ENCODE assay signal across 8 mouse cellular contexts in the genomic region with DNA sequence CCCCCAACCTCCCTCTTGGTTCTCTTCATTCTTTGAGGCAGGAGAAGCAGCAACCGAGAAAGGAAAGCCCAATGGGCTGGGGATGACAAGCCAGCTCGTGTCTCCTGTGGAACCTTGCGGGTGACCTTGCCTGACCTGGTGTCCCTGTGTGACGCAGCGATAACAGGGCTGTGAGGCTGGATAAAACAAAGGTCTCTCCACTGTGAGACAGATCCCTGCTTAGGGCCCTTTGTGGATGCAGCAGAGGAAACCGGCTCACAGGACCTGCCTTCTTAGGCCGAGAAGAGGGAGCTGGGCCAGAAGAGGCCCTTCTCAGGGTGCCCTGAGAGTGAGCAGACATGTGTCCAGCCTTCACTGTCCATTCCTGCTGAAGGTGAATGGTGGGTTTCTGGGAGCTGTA. TPM values are rescaled to one million over a fixed set of nuclear protein-coding genes. Genes with fewer than 3 reads are reported as not detected.
DNase-seq lines count a peak whose midpoint lies in the region; ATAC-seq and TF ChIP-seq lines count a peak whose summit lies in the region.

No protein-coding gene starts in this region.

- TF ChIP-seq CTCF in stomach, postnatal 0 days (IDR thresholded peaks at IDR 0.05; ENCODE audit: low read depth), result no peak

- H3K4me1 ChIP-seq in hindbrain, embryonic 11.5 days (replicated peaks; ENCODE audit: control insufficient read depth, insufficient read depth, low read length), result peaks cover 9% of the 10 kb centered on the region; the same call in 1 of the 2 replicates
- H3K4me1 ChIP-seq in hindbrain, embryonic 16.5 days (ENCODE audit: control insufficient read depth, insufficient read depth, low read depth, low read length), result peaks cover 16% of the 10 kb centered on the region
- H3K4me1 ChIP-seq in stomach, embryonic 16.5 days (ENCODE audit: control insufficient read depth, insufficient read depth, low read length), result peaks cover 14% of the 10 kb centered on the region
- H3K4me1 ChIP-seq in stomach, postnatal 0 days (replicated peaks; ENCODE audit: control insufficient read depth, insufficient read depth), result no peaks in the 10 kb centered on the region
- peaks cover 76% of the 10 kb centered on the region for H3K4me1 ChIP-seq in heart, embryonic 13.5 days

- 0 out of 2 replicates have a peak overlapping the region, but pooled peaks have one; percentile 42 for H3K27ac ChIP-seq in hindbrain, embryonic 11.5 days (ENCODE audit: low read depth, low read length)
- H3K27ac ChIP-seq in hindbrain, embryonic 16.5 days (ENCODE audit: low read depth, low read length), result no peak overlapping the region
- H3K27ac ChIP-seq in stomach, embryonic 16.5 days (ENCODE audit: low read length), result no peak overlapping the region
- H3K27ac ChIP-seq in stomach, postnatal 0 days (replicated peaks), result no peak overlapping the region
- peak overlapping the region; percentile 97 for H3K27ac ChIP-seq in heart, embryonic 13.5 days (replicated peaks)

- ATAC-seq in hindbrain, embryonic 11.5 days (ENCODE audit: low FRiP score), result no peak
- no peak for ATAC-seq in hindbrain, embryonic 16.5 days
- ATAC-seq in stomach, embryonic 16.5 days (ENCODE audit: insufficient read depth, low FRiP score), result no peak
- no peak for ATAC-seq in stomach, postnatal 0 days (ENCODE audit: low FRiP score, low TSS enrichment)
- ATAC-seq in heart, embryonic 13.5 days (ENCODE audit: extremely low read depth, insufficient number of reproducible peaks, low FRiP score, low TSS enrichment), result peak; percentile 18

- H3K27me3 ChIP-seq in hindbrain, embryonic 11.5 days (ENCODE audit: control insufficient read depth, insufficient read depth, low read length), result peaks cover 26% of the 10 kb centered on the region
- H3K27me3 ChIP-seq in hindbrain, embryonic 16.5 days (replicated peaks; ENCODE audit: control insufficient read depth, insufficient read depth, low read length), result peaks cover 19% of the 10 kb centered on the region
- H3K27me3 ChIP-seq in stomach, embryonic 16.5 days (ENCODE audit: control insufficient read depth, insufficient read depth, low read length), result peaks cover 27% of the 10 kb centered on the region
- H3K27me3 ChIP-seq in stomach, postnatal 0 days (ENCODE audit: control insufficient read depth, insufficient read depth, low read length), result no peaks in the 10 kb centered on the region
- 0 out of 2 replicates have a peak, but pooled peaks cover 8% of the 10 kb centered on the region for H3K27me3 ChIP-seq in heart, embryonic 13.5 days (replicated peaks)

- no peaks in the 10 kb centered on the region for H3K9me3 ChIP-seq in hindbrain, embryonic 11.5 days (ENCODE audit: control insufficient read depth, low read length)
- H3K9me3 ChIP-seq in hindbrain, embryonic 16.5 days (ENCODE audit: control insufficient read depth, low read length), result no peaks in the 10 kb centered on the region
- no peaks in the 10 kb centered on the region for H3K9me3 ChIP-seq in stomach, embryonic 16.5 days (replicated peaks; ENCODE audit: control insufficient read depth, low read length)
- no peaks in the 10 kb centered on the region for H3K9me3 ChIP-seq in stomach, postnatal 0 days (ENCODE audit: control insufficient read depth, low read length)
- H3K9me3 ChIP-seq in heart, embryonic 13.5 days, result no peaks in the 10 kb centered on the region

- DNase-seq in hindbrain, embryonic 11.5 days (ENCODE audit: low spot score), result peak; percentile 31
- no peak for DNase-seq in stomach, postnatal 0 days (ENCODE audit: low spot score)
- no peak for DNase-seq in layer of hippocampus, postnatal 14 days (ENCODE audit: low spot score in 2 of 2)
- DNase-seq in left cerebral cortex, postnatal 14 days (ENCODE audit: low spot score in 2 of 2), result no peak
- DNase-seq in kidney, postnatal 14 days, result no peak

- no peaks in the 10 kb centered on the region for H3K36me3 ChIP-seq in hindbrain, embryonic 11.5 days (ENCODE audit: control insufficient read depth, insufficient read depth, low read length)
- no peaks in the 10 kb centered on the region for H3K36me3 ChIP-seq in hindbrain, embryonic 16.5 days (ENCODE audit: control insufficient read depth, insufficient read depth, low read length)
- H3K36me3 ChIP-seq in stomach, embryonic 16.5 days (ENCODE audit: control insufficient read depth, insufficient read depth, low read length), result no peaks in the 10 kb centered on the region
- no peaks in the 10 kb centered on the region for H3K36me3 ChIP-seq in stomach, postnatal 0 days (ENCODE audit: control insufficient read depth, insufficient read depth, low read length)
- H3K36me3 ChIP-seq in heart, embryonic 13.5 days, result no peaks in the 10 kb centered on the region

- WGBS in hindbrain, embryonic 11.5 days, result 20% methylated on average over 7 of the region's 7 CpGs
- WGBS in hindbrain, embryonic 16.5 days, result 16% methylated on average over 7 of the region's 7 CpGs
- WGBS in stomach, embryonic 16.5 days, result 27% methylated on average over 7 of the region's 7 CpGs
- WGBS in stomach, postnatal 0 days, result 41% methylated on average over 7 of the region's 7 CpGs
- WGBS in heart, embryonic 13.5 days, result 5% methylated on average over 7 of the region's 7 CpGs

- H3K4me2 ChIP-seq in hindbrain, embryonic 11.5 days (replicated peaks; ENCODE audit: low read depth, low read length), result no peak overlapping the region; the same call in 1 of the 2 replicates
- H3K4me2 ChIP-seq in hindbrain, embryonic 16.5 days (ENCODE audit: low read length), result no peak overlapping the region
- no peak overlapping the region for H3K4me2 ChIP-seq in stomach, embryonic 16.5 days (ENCODE audit: low read depth, low read length)
- H3K4me2 ChIP-seq in stomach, postnatal 0 days (replicated peaks; ENCODE audit: low read depth), result no peak overlapping the region
- peak overlapping the region; percentile 81 for H3K4me2 ChIP-seq in heart, embryonic 13.5 days

- 0 out of 2 replicates have a peak overlapping the region, but pooled peaks have one; percentile 23 for H3K9ac ChIP-seq in hindbrain, embryonic 11.5 days (ENCODE audit: low read depth, low read length)
- H3K9ac ChIP-seq in hindbrain, embryonic 16.5 days (ENCODE audit: low read depth, low read length), result no peak overlapping the region; the same call in 1 of the 2 replicates
- H3K9ac ChIP-seq in stomach, embryonic 16.5 days (ENCODE audit: low read length), result peak overlapping the region; percentile 14; the same call in 1 of the 2 replicates
- no peak overlapping the region for H3K9ac ChIP-seq in stomach, postnatal 0 days (ENCODE audit: low read length)
- H3K9ac ChIP-seq in heart, embryonic 13.5 days, result peak overlapping the region; percentile 68

- intact Hi-C loops in left cerebral cortex, postnatal 14 days (cut with DNase I), result no loop called here

- no peak for TF ChIP-seq EP300 in stomach, postnatal 0 days (optimal IDR thresholded peaks at IDR 0.05)

- H3K4me3 ChIP-seq in hindbrain, embryonic 11.5 days (ENCODE audit: low read depth, low read length), result no peak overlapping the region
- H3K4me3 ChIP-seq in hindbrain, embryonic 16.5 days (ENCODE audit: low read length), result no peak overlapping the region
- no peak overlapping the region for H3K4me3 ChIP-seq in stomach, embryonic 16.5 days (replicated peaks; ENCODE audit: low read length)
- no peak overlapping the region for H3K4me3 ChIP-seq in stomach, postnatal 0 days (ENCODE audit: low read depth, low read length)
- H3K4me3 ChIP-seq in heart, embryonic 13.5 days, result peak overlapping the region; percentile 27; the same call in 1 of the 2 replicates

RNA-seq across cellular contexts. Expression of gene Bik, which starts 3.5 kb away (rescaled TPM):
- 2.1 and 3.3 TPM in 2 replicates for polyA plus RNA-seq in hindbrain, embryonic 11.5 days (2014; fragmentation: Nextera tagmentation; extraction: Ambion mirVana)
- polyA plus RNA-seq in hindbrain, embryonic 16.5 days (2015; fragmentation: Nextera tagmentation; extraction: Ambion mirVana), result 0.29 and 0.65 TPM in 2 replicates
- polyA plus RNA-seq in stomach, embryonic 16.5 days (2015; fragmentation: Nextera tagmentation; extraction: Ambion mirVana), result 6.8 and 7.0 TPM in 2 replicates
- polyA plus RNA-seq in stomach, postnatal 0 days (2015; fragmentation: Nextera tagmentation; extraction: Ambion mirVana), result 4.2 and 5.2 TPM in 2 replicates
- 31.2 and 31.8 TPM in 2 replicates for polyA plus RNA-seq in heart, embryonic 13.5 days (2015; fragmentation: Nextera tagmentation; extraction: Ambion mirVana)
- total RNA-seq in layer of hippocampus, postnatal 14 days (2021), result under 1 TPM in 1 of 2 experiments, not detected in 1; 0.37 TPM
- not detected for total RNA-seq in left cerebral cortex, postnatal 14 days (2021)

RNA-seq across cellular contexts. Expression of gene Ttll1, which starts 12.5 kb away (rescaled TPM):
- polyA plus RNA-seq in hindbrain, embryonic 11.5 days (2014; fragmentation: Nextera tagmentation; extraction: Ambion mirVana), result 37.0 and 38.9 TPM in 2 replicates
- polyA plus RNA-seq in hindbrain, embryonic 16.5 days (2015; fragmentation: Nextera tagmentation; extraction: Ambion mirVana), result 119 and 127 TPM in 2 replicates
- 20.9 and 21.0 TPM in 2 replicates for polyA plus RNA-seq in stomach, embryonic 16.5 days (2015; fragmentation: Nextera tagmentation; extraction: Ambion mirVana)
- polyA plus RNA-seq in stomach, postnatal 0 days (2015; fragmentation: Nextera tagmentation; extraction: Ambion mirVana), result 10.2 and 11.4 TPM in 2 replicates
- 21.5 and 22.1 TPM in 2 replicates for polyA plus RNA-seq in heart, embryonic 13.5 days (2015; fragmentation: Nextera tagmentation; extraction: Ambion mirVana)
- total RNA-seq in layer of hippocampus, postnatal 14 days (2021), result 10 to 100 TPM; 37.8 to 39.2 TPM
- 10 to 100 TPM; 53.9 to 56.3 TPM for total RNA-seq in left cerebral cortex, postnatal 14 days (2021)

RNA-seq across cellular contexts. Expression of gene Tspo, which starts 40.2 kb away (rescaled TPM):
- 27.4 and 32.0 TPM in 2 replicates for polyA plus RNA-seq in hindbrain, embryonic 11.5 days (2014; fragmentation: Nextera tagmentation; extraction: Ambion mirVana)
- polyA plus RNA-seq in hindbrain, embryonic 16.5 days (2015; fragmentation: Nextera tagmentation; extraction: Ambion mirVana), result 11.5 and 12.7 TPM in 2 replicates
- 116 and 132 TPM in 2 replicates for polyA plus RNA-seq in stomach, embryonic 16.5 days (2015; fragmentation: Nextera tagmentation; extraction: Ambion mirVana)
- 277 and 284 TPM in 2 replicates for polyA plus RNA-seq in stomach, postnatal 0 days (2015; fragmentation: Nextera tagmentation; extraction: Ambion mirVana)
- 139 and 150 TPM in 2 replicates for polyA plus RNA-seq in heart, embryonic 13.5 days (2015; fragmentation: Nextera tagmentation; extraction: Ambion mirVana)
- 1 to 10 TPM; 2.2 to 4.0 TPM for total RNA-seq in layer of hippocampus, postnatal 14 days (2021)
- total RNA-seq in left cerebral cortex, postnatal 14 days (2021), result 1 to 10 TPM; 2.4 to 2.8 TPM

RNA-seq across cellular contexts. Expression of gene Mcat, which starts 40.4 kb away (rescaled TPM):
- 38.9 and 39.0 TPM in 2 replicates for polyA plus RNA-seq in hindbrain, embryonic 11.5 days (2014; fragmentation: Nextera tagmentation; extraction: Ambion mirVana)
- polyA plus RNA-seq in hindbrain, embryonic 16.5 days (2015; fragmentation: Nextera tagmentation; extraction: Ambion mirVana), result 29.4 and 32.7 TPM in 2 replicates
- polyA plus RNA-seq in stomach, embryonic 16.5 days (2015; fragmentation: Nextera tagmentation; extraction: Ambion mirVana), result 24.3 and 24.4 TPM in 2 replicates
- 24.9 and 25.5 TPM in 2 replicates for polyA plus RNA-seq in stomach, postnatal 0 days (2015; fragmentation: Nextera tagmentation; extraction: Ambion mirVana)
- 29.6 and 32.6 TPM in 2 replicates for polyA plus RNA-seq in heart, embryonic 13.5 days (2015; fragmentation: Nextera tagmentation; extraction: Ambion mirVana)
- total RNA-seq in layer of hippocampus, postnatal 14 days (2021), result 10 to 100 TPM; 29.3 to 30.5 TPM
- 10 to 100 TPM; 29.0 to 31.1 TPM for total RNA-seq in left cerebral cortex, postnatal 14 days (2021)

RNA-seq across cellular contexts. Expression of gene Pacsin2, which starts 58.8 kb away (rescaled TPM):
- 40.9 and 43.2 TPM in 2 replicates for polyA plus RNA-seq in hindbrain, embryonic 11.5 days (2014; fragmentation: Nextera tagmentation; extraction: Ambion mirVana)
- 26.9 and 32.1 TPM in 2 replicates for polyA plus RNA-seq in hindbrain, embryonic 16.5 days (2015; fragmentation: Nextera tagmentation; extraction: Ambion mirVana)
- 64.5 and 67.9 TPM in 2 replicates for polyA plus RNA-seq in stomach, embryonic 16.5 days (2015; fragmentation: Nextera tagmentation; extraction: Ambion mirVana)
- 42.5 and 46.6 TPM in 2 replicates for polyA plus RNA-seq in stomach, postnatal 0 days (2015; fragmentation: Nextera tagmentation; extraction: Ambion mirVana)
- 56.8 and 57.8 TPM in 2 replicates for polyA plus RNA-seq in heart, embryonic 13.5 days (2015; fragmentation: Nextera tagmentation; extraction: Ambion mirVana)
- total RNA-seq in layer of hippocampus, postnatal 14 days (2021), result 10 to 100 TPM; 50.2 to 55.7 TPM
- 10 to 100 TPM; 75.8 to 77.4 TPM for total RNA-seq in left cerebral cortex, postnatal 14 days (2021)

Comparison
In these comparisons a context has a peak if more than half of its experiments do, and no peak if none do; other contexts are left out.
1. H3K27ac ChIP-seq: peak in hindbrain, embryonic 11.5 days (single experiment) and heart, embryonic 13.5 days (single experiment); none in hindbrain, embryonic 16.5 days (single experiment), stomach, embryonic 16.5 days (single experiment) and stomach, postnatal 0 days (single experiment).
2. H3K9ac ChIP-seq: peak in hindbrain, embryonic 11.5 days (single experiment), stomach, embryonic 16.5 days (single experiment) and heart, embryonic 13.5 days (single experiment); none in hindbrain, embryonic 16.5 days (single experiment) and stomach, postnatal 0 days (single experiment).